Mouse (Mus musculus) liver, embryonic 12.5 days (tissue): ENCODE results near the gene Pou2f1. TPM values are rescaled to one million over a fixed set of nuclear protein-coding genes. Genes with fewer than 3 reads are reported as not detected.

Experiments
- ATAC-seq: fragments of 200-750 bp; cut with Nextera tagmentation; 2 replicates; pipeline ENCODE4 v1.8.0; 2017; ENCODE audit warnings: moderate number of reproducible peaks, mild to moderate bottlenecking, moderate library complexity
- H3K27ac ChIP-seq: fragments of 300-500 bp; sonication (generic); 2 replicates; pipeline ENCODE4 v1.5.1; 2016; ENCODE audit warnings: mild to moderate bottlenecking
- H3K27me3 ChIP-seq: fragments of 300-500 bp; sonication (generic); replicated peaks from 2 replicates; pipeline ENCODE4 v1.6.1; 2016; ENCODE audit warnings: mild to moderate bottlenecking, moderate library complexity
- H3K36me3 ChIP-seq: fragments of 300-500 bp; sonication (generic); 2 replicates; pipeline ENCODE4 v1.6.1; 2016; ENCODE audit warnings: mild to moderate bottlenecking, moderate library complexity
- H3K4me1 ChIP-seq: fragments of 300-500 bp; sonication (generic); 2 replicates; pipeline ENCODE4 v1.6.1; 2016
- H3K4me2 ChIP-seq: fragments of 300-500 bp; sonication (generic); 2 replicates; pipeline ENCODE4 v1.6.1; 2016; ENCODE audit warnings: mild to moderate bottlenecking, moderate library complexity
- H3K4me3 ChIP-seq: fragments of 300-500 bp; sonication (generic); 2 replicates; pipeline ENCODE4 v1.5.1; 2016; ENCODE audit warnings: mild to moderate bottlenecking, moderate library complexity
- H3K9ac ChIP-seq: fragments of 300-500 bp; sonication (generic); 2 replicates; pipeline ENCODE4 v1.6.1; 2016; ENCODE audit warnings: mild to moderate bottlenecking, moderate library complexity
- H3K9me3 ChIP-seq: fragments of 300-500 bp; sonication (generic); replicated peaks from 2 replicates; pipeline ENCODE4 v1.6.1; 2016; ENCODE audit warnings: mild to moderate bottlenecking, moderate library complexity
- WGBS: fragments of 180-500 bp; shearing (Covaris S2); methylation state at CpG from one replicate; pipeline ENCODE4 v1.1.7; 2016; ENCODE audit not compliant: insufficient replicate concordance; 5-methylcytosine and 5-hydroxymethylcytosine counted together
- polyA plus RNA-seq: library from polyadenylated mRNA; unstranded; fragments of >200 nt; fragmentation: Nextera tagmentation; extraction: Ambion mirVana; gene quantifications from 2 replicates; pipeline ENCODE4 v1.2.1, GENCODE M21; 2016

Pou2f1 gene
- polyA plus RNA-seq, 1 experiment from 2014 or later = 5.8 TPM

- Histone ChIP-seq H3K4me3 (no peak overlapping the region), H3K36me3 (no peaks in the 10 kb centered on the region), H3K27ac (no peak overlapping the region), H3K9me3 (no peaks in the 10 kb centered on the region), H3K4me1 (peaks cover 29% of the 10 kb centered on the region), H3K4me2 (0 out of 2 replicates have a peak overlapping the region, but pooled peaks have one; percentile 8), H3K27me3 (no peaks in the 10 kb centered on the region), H3K9ac (no peak overlapping the region)
- peak; percentile 57; the same call in 1 of the 2 replicates for ATAC-seq
- 31% methylated on average over 7 of the region's 7 CpGs for WGBS
Observed at GRCm38 (mm10) chr1:165976672-165977448, 25.6 kb downstream of the Pou2f1 start.

- Histone ChIP-seq H3K4me1 (peaks cover 15% of the 10 kb centered on the region), H3K4me3 (no peak overlapping the region), H3K9me3 (no peaks in the 10 kb centered on the region), H3K9ac (no peak overlapping the region), H3K4me2 (no peak overlapping the region), H3K27ac (no peak overlapping the region), H3K36me3 (no peaks in the 10 kb centered on the region), H3K27me3 (no peaks in the 10 kb centered on the region)
- ATAC-seq = peak; percentile 55; the same call in 1 of the 2 replicates
- 49% methylated on average over 3 of the region's 3 CpGs for WGBS
Observed at GRCm38 (mm10) chr1:165969001-165969690, 33.3 kb downstream of the Pou2f1 start.

GRCm38 (mm10) chr1:165967027-165967654 lies 35.3 kb downstream of the Pou2f1 start:
- Histone ChIP-seq H3K27ac (no peak overlapping the region), H3K4me3 (no peak overlapping the region), H3K9me3 (no peaks in the 10 kb centered on the region), H3K9ac (no peak overlapping the region), H3K27me3 (no peaks in the 10 kb centered on the region), H3K4me1 (peaks cover 18% of the 10 kb centered on the region), H3K4me2 (no peak overlapping the region), H3K36me3 (no peaks in the 10 kb centered on the region)
- WGBS = 27% methylated on average over 4 of the region's 4 CpGs
- ATAC-seq = no peak

GRCm38 (mm10) chr1:165966156-165966914 lies 36.1 kb downstream of the Pou2f1 start:
- Histone ChIP-seq H3K4me3 (no peak overlapping the region), H3K27ac (no peak overlapping the region), H3K4me1 (peaks cover 26% of the 10 kb centered on the region), H3K27me3 (no peaks in the 10 kb centered on the region), H3K36me3 (no peaks in the 10 kb centered on the region), H3K9ac (no peak overlapping the region), H3K9me3 (no peaks in the 10 kb centered on the region), H3K4me2 (no peak overlapping the region)
- ATAC-seq = no peak
- WGBS = 78% methylated on average over 5 of the region's 5 CpGs

- Histone ChIP-seq H3K9me3 (no peaks in the 10 kb centered on the region), H3K4me2 (peak overlapping the region; percentile 38)
- 40% methylated on average over 6 of the region's 6 CpGs for WGBS
Observed at GRCm38 (mm10) chr1:165961676-165962364, 40.7 kb downstream of the Pou2f1 start.

GRCm38 (mm10) chr1:165958159-165958558 lies 44.3 kb downstream of the Pou2f1 start:
- H3K4me2 ChIP-seq = no peak overlapping the region

More at GRCm38 (mm10) chr1:165961676-165962364, 40.7 kb downstream of the Pou2f1 start:
- Histone ChIP-seq H3K27ac (peak overlapping the region; percentile 36; the same call in 1 of the 2 replicates), H3K36me3 (no peaks in the 10 kb centered on the region), H3K4me3 (no peak overlapping the region), H3K27me3 (no peaks in the 10 kb centered on the region), H3K9ac (peak overlapping the region; percentile 32; the same call in 1 of the 2 replicates), H3K4me1 (peaks cover 37% of the 10 kb centered on the region)
- ATAC-seq = 0 out of 2 replicates have a peak, but pooled peaks have one; percentile 42

GRCm38 (mm10) chr1:165948214-165948813 lies 54.2 kb downstream of the Pou2f1 start:
- Histone ChIP-seq H3K4me2 (no peak overlapping the region), H3K36me3 (no peaks in the 10 kb centered on the region), H3K4me1 (no peaks in the 10 kb centered on the region), H3K9me3 (no peaks in the 10 kb centered on the region), H3K4me3 (no peak overlapping the region), H3K9ac (no peak overlapping the region), H3K27me3 (no peaks in the 10 kb centered on the region), H3K27ac (no peak overlapping the region)
- 82% methylated on average over 2 of the region's 2 CpGs for WGBS
- ATAC-seq = no peak

More at GRCm38 (mm10) chr1:165958159-165958558, 44.3 kb downstream of the Pou2f1 start:
- H3K27ac ChIP-seq = no peak overlapping the region
- no peaks in the 10 kb centered on the region for H3K27me3 ChIP-seq
- H3K4me3 ChIP-seq = no peak overlapping the region
- no peak overlapping the region for H3K9ac ChIP-seq
- no peaks in the 10 kb centered on the region for H3K36me3 ChIP-seq
- no peak for ATAC-seq
- no peaks in the 10 kb centered on the region for H3K9me3 ChIP-seq
- peaks cover 37% of the 10 kb centered on the region for H3K4me1 ChIP-seq

GRCm38 (mm10) chr1:165943270-165943669 lies 59.2 kb downstream of the Pou2f1 start:
- no peak overlapping the region for H3K4me3 ChIP-seq

GRCm38 (mm10) chr1:165935466-165935818 lies 67.0 kb downstream of the Pou2f1 start:
- Histone ChIP-seq H3K27ac (no peak overlapping the region), H3K4me2 (no peak overlapping the region), H3K36me3 (no peaks in the 10 kb centered on the region), H3K9ac (no peak overlapping the region), H3K4me3 (no peak overlapping the region), H3K4me1 (peaks cover 14% of the 10 kb centered on the region), H3K27me3 (no peaks in the 10 kb centered on the region), H3K9me3 (no peaks in the 10 kb centered on the region)
- 80% methylated on average over 2 of the region's 2 CpGs for WGBS
- no peak for ATAC-seq

More at GRCm38 (mm10) chr1:165943270-165943669, 59.2 kb downstream of the Pou2f1 start:
- Histone ChIP-seq H3K4me2 (no peak overlapping the region), H3K27ac (no peak overlapping the region), H3K27me3 (no peaks in the 10 kb centered on the region), H3K4me1 (no peaks in the 10 kb centered on the region), H3K9ac (no peak overlapping the region), H3K36me3 (no peaks in the 10 kb centered on the region), H3K9me3 (no peaks in the 10 kb centered on the region)
- no peak for ATAC-seq
- 81% methylated on average over 1 of the region's 1 CpGs for WGBS

GRCm38 (mm10) chr1:165934648-165935465 lies 67.6 kb downstream of the Pou2f1 start:
- Histone ChIP-seq H3K4me3 (no peak overlapping the region), H3K27ac (no peak overlapping the region)
- 52% methylated on average over 7 of the region's 7 CpGs for WGBS

More at GRCm38 (mm10) chr1:165934648-165935465, 67.6 kb downstream of the Pou2f1 start:
- Histone ChIP-seq H3K9me3 (no peaks in the 10 kb centered on the region), H3K4me1 (peaks cover 17% of the 10 kb centered on the region), H3K9ac (no peak overlapping the region), H3K36me3 (no peaks in the 10 kb centered on the region), H3K27me3 (no peaks in the 10 kb centered on the region), H3K4me2 (0 out of 2 replicates have a peak overlapping the region, but pooled peaks have one; percentile 2)
- ATAC-seq = no peak
